Mouse (Mus musculus) granulocyte monocyte progenitor cell, adult 5-6 weeks (primary cell): ENCODE results near the gene Stard3nl. TPM values are rescaled to one million over a fixed set of nuclear protein-coding genes. Genes with fewer than 3 reads are reported as not detected.
A peak's percentile ranks its signal among the peaks of the same experiment; 100 is the strongest.

Experiments
- ATAC-seq: replicated peaks from 2 replicates; pipeline ENCODE4 v1.8.0; 2016; ENCODE audit warnings: mild to moderate bottlenecking, moderate TSS enrichment, inconsistent platforms; ENCODE audit not compliant: poor library complexity, severe bottlenecking
- total RNA-seq, 2 experiments: library from RNA; stranded (forward) in 1 of 2; stranded (reverse) in 1 of 2; fragments of 200-712, 200-1000 nt in 1 of 2; fragments of >200 nt in 1 of 2; fragmentation: Nextera tagmentation in 1 of 2; gene quantifications; 2 replicates each; pipeline ENCODE4 v1.2.3; 2014 to 2017

The Stard3nl gene
- total RNA-seq (2014; fragmentation: Nextera tagmentation) (15.9 and 16.0 TPM in 2 replicates), total RNA-seq (2017) (17.2 and 23.2 TPM in 2 replicates)

DNA sequence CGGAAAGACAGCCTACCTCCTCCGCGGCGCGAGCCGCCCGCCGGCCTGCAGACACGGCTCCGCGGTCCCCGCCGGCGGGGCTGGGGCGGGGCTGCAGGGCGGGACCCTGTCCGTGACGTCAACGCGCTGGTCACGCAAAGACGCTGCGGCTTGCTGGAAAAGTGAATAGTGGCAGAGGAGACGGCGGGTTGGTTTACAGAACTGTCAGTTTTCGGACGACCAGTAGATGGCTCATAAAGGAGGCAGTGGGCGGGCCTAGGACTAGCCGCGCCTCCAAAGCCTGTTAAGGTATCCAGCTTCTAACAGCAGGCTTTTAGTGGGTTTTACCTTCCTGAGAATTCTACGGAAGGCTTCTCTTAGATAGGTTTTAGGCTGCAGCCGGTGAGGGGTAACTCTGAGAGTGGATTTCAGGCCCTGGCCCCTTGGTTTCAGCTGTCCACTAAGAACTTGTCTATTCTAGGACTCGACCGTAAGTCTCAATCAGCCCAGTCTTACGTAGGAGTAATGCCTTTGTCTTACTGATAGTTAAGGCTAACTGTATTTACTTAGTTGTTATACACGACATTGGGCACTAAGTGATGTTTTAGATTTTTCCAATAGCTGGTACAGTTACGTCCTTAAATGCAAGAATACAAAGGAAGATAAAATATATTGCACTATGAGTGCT, at the start of gene Stard3nl:
Gene Stard3nl, minus strand, starts transcription at position 108 of the 667 bp plus-strand sequence.
- peak; percentile 97 for ATAC-seq

DNA sequence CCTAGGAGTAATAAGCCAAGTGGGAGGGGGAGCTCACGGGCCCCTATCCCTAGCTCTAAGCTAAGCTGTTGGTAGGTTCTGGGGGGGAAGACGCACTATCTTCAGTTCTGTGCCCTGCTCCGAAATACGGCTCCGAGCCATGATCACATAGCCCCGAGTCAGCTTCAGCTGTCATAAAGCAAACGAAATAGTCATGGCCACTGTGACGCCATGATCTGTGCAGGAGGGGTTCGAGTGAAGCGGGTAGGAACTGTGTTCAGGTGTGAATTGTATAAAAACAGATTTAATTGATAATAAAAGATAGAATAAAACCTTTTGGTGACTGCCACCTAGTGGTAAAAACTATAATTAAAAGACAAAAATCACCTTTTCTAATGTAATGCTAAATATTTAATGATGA, 42.4 kb upstream of the Stard3nl start:
- ATAC-seq, result peak; percentile 5; the same call in 1 of the 2 replicates

DNA sequence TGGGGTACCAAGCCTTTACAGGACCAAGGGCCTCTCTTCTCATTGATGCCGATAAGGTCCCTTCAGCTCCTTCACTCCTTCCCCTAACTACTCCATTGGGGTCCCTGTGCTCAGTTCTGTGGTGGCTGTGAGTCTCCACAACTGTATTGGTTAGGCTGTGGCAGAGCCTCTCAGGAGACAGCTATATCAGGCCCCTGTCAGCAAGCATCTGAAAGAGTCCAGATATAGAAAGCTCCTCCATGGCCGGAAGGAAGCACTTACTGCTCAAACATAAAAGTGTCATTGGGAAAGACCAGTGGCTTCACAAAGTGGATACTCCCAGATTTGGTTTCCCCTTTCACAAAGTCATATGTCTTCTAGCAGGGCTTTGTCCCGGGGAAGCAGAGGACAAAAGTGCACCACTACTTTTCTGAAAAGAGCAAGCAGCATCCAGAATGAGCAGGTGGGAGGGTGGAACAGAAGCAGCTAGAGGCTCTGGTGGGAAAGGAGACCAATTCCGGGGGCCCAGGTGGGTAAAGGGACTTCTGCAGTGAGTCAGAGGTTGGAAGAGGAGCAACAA, 34.3 kb upstream of the Stard3nl start:
- ATAC-seq, result no peak

DNA sequence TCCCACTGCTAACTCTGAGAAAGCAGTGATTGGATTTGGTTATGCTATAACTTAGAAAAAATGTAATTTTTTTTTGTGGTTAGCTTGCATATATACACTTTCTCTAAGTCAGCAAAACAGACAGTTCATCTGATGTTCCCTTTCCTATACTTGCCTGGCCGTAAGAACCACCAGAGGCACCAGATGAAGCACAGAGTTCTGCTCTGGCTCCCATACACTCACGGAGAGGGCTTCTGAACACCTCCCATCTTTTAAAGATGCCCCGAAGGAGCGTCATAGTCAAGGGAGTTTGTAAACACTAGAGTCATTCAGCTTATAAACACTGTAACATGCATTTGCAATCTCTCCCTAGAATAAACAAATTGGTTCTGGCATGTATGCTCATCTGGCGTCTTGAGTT, 32.5 kb upstream of the Stard3nl start:
- ATAC-seq, result no peak

GRCm38 (mm10) chr13:19424563-19424962, 29.0 kb upstream of the Stard3nl start:
- ATAC-seq, result no peak

DNA sequence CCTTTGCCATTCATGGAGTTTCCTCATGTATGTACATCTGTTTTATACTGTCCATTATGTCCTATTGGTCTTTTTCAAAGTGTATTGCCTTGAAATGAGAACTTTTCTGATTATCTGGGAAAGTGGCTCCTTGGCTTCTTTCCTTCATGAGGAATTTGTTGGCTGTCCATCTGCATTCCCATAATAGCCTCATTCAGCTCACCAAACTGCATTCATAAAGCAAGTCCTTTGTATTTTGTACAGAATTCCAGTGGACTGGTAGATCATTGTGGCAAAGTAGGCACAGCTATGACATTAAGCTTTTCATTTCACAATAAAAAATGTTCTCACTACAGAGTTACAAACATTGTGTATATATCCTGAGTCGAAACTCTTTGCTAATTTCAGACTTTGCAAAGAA, 26.9 kb upstream of the Stard3nl start:
- no peak for ATAC-seq

DNA sequence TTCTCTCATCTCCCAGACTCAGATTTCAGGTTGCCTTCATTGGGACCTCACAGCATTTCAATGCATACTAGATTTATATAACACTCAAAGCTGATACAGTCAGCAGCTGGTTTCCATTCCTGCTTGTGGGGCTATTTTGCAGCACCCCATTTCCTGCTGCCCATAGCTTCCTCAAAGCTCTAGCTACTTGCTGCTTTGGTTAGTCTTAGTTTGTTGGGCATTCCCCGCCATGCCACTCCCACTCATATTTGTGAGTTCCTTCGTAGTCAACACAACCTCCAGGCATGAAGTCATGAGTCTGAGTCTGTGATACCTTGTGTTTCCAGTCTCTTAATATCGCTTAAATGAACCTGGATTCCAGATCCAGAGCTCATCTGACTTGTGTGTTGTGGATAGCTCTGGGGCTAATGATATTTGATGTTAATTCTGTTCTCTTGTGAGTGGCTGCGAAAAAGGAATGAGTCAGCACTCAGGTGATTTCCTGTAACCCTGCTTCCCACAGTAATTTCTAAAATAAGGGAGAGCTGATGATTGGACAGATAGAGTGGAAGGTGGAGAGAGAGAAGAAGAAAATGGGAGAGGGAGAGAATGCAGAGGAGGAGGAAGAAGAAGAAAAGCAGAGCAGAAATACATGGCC, 22.4 kb upstream of the Stard3nl start:
- peak; percentile 80 for ATAC-seq

GRCm38 (mm10) chr13:19415894-19416531, 20.4 kb upstream of the Stard3nl start:
- ATAC-seq, result peak; percentile 93

GRCm38 (mm10) chr13:19415337-19415736, 19.7 kb upstream of the Stard3nl start:
- no peak for ATAC-seq

DNA sequence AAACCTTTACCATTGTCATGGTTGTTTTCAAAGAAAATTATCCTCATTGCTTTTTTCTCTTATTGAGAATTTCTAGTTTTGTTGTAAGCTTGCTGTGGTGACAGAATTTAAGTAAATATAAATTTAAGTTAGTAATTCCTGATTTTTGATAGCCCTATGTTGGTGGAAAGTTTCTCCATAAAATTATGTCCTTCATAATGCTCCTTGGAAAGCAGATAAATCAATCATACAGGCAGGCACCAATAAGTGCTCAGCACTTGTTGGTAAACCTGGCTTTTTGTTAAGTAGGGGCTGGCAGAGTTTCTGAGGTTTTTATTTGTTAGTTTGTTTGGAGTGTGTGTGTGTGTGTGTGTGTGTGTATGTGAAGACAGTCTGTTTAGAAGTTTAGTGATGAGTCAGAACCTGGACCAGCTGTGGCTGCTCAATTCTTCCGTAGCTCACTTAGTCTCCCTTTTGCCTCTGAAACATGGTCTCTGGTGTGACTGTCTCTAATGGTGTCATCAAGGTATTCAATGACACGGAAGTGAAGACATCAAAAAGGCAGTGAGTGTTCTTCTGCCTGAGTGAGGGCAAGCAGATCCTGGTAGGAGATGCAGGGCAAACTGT, 16.8 kb upstream of the Stard3nl start:
- ATAC-seq, result no peak

DNA sequence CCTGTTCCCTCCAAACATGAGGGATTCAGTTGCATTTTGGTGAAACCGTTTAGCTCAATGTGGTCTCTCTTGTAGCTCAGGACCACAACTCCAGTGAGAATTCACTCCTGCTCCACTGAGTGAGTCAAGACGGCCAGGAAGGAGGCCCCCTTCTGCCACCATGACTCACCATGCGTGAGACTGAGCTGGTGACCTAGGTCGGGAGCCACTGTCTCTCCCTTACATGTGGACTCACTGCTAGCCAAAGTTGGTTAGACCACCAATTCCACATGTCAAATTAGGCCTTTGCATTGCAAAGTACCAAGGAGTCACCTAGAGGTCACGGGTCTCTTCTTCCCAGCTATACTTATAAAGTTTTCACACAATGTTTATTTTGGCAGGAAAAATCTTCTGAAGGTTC, 16.3 kb upstream of the Stard3nl start:
- ATAC-seq, result no peak

GRCm38 (mm10) chr13:19410694-19411093, 15.1 kb upstream of the Stard3nl start:
- no peak for ATAC-seq

DNA sequence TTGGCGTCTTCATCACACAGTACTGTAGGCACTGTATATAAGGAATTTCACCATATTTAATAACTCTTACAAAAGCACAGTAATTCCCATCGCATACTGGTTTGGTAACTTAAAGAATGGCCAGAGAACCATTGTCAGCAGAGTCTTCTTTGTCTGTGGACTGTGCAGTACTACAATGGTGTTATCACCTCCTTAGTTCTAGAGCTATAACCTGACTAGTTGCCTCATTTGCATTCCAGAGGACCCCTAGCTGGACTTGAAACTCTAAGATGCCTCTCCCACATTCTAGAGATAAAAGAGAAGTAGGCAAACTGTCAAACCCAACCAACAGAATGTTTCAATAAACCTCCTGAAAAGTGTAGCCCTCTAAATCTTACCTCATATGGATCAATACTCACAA, 12.4 kb upstream of the Stard3nl start:
- no peak for ATAC-seq

DNA sequence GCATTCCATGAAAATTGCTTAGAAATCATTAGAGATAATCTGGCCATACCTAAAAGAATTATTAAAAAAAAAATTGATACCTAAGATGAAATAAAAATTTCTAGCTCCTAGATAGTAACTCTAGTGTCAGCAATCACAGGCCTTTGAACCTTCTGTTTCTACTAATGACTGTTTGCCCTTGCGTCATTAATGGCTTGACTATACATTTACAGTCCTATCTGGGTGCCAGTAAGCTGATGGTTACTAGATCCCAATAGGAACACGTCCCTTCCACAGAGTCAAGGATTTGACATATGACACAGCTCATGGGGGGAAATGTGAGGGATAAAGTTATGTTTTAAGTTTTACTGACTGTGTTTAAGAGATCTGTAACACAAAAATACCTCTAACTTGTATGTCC, 9.0 kb upstream of the Stard3nl start:
- no peak for ATAC-seq

DNA sequence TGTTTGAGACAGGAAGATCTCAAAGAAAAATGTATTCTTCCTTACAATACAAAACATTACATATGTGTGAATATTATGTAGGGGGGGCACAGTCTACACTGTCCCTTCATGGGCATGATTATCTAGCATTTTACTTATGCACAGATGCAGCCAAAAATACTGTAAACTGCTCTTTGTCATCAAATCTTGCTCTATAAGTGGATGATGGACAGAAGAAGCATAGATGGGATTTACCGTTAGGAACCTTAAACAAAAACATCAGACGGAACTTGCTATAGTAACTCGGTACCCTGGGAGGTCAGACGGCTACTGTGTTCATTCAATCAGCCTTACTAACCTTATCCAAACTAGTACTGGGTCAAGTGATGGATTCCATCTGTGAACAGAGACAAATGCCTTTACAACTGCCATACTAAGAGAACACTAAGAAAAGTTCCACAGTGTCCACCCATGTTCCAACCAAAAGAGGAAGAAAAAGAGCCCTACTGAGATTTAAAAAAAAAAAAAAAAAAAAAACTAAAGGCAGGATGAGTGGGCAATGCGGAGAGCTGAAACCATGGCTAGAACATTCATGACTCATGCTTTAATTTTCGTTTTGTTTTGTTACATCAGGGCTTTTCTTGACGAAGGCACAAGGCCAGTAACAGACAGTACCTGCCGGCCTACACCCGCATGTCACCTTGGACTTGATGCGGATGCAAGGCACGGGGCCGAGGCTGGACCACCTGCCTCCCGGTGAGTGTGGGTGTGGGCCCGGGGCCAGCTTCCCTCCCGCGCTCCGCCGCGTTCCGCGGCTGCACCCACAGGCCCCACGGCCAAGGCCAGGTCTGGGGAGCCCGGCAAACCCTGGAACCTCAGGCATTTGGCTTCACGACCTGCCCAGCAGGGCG, 552 bp downstream of the Stard3nl start:
- ATAC-seq, result peak; percentile 18

DNA sequence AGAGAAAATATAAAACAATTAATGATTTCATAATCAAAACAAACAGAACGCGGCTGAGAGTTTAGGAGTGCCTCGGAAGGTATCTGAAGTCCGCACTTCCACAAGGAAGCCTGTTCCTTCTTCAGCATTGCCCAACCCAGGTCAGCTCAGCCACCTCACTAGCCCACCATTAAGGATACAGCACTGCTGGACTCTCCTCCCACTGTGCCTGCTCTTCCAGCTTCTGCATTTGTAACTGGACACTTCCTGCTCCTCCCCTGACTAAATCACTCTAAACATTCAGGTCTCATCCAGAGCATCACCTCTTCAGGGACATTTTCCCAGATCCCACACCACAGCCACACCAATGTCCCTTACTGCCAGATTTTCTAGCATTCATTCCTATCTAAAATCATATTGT, 1.4 kb downstream of the Stard3nl start:
- peak; percentile 50 for ATAC-seq

- ATAC-seq, result no peak
These were observed 1.9 kb downstream of the Stard3nl start for GRCm38 (mm10) chr13:19393731-19394130.

DNA sequence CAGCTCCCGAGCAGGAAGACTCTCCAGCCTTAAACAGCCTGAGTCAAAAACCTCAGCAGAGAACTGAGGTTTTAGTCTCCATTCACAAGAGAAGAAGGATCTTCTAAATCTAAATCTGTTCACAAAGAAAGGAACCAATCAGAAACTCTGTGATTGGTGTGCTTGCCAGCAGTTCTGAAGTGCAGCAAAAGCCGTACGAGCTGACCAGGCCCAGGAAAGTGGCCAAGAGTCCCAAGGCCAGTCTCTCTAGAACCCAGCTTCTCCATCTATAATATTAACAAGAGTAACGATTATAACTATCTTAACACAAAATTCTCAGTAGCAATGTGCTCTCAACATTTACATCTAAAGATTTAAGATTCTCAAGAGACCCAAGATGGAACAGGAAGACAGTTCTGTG, 4.0 kb downstream of the Stard3nl start:
- ATAC-seq, result no peak

GRCm38 (mm10) chr13:19390296-19390695, 5.3 kb downstream of the Stard3nl start:
- ATAC-seq, result no peak

GRCm38 (mm10) chr13:19389896-19390295, 5.7 kb downstream of the Stard3nl start:
- no peak for ATAC-seq
